Mouse (Mus musculus) cerebellum, adult 2 months (tissue): ENCODE data around the gene Rrnad1.

Experiments
- CTCF ChIP-seq: fragments of 200-500 bp; IDR thresholded peaks from 2 replicates; pipeline ENCODE4 v1.5.1; 2011; ENCODE audit warnings: low read depth, mild to moderate bottlenecking, control low read depth, low read length, moderate library complexity, borderline replicate concordance; ENCODE audit not compliant: insufficient read depth
- POLR2A ChIP-seq: fragments of 200-500 bp; IDR thresholded peaks from 2 replicates; pipeline ENCODE4 v1.6.1; 2011; ENCODE audit warnings: low read length, control low read depth, borderline replicate concordance; ENCODE audit not compliant: insufficient read depth

DNA sequence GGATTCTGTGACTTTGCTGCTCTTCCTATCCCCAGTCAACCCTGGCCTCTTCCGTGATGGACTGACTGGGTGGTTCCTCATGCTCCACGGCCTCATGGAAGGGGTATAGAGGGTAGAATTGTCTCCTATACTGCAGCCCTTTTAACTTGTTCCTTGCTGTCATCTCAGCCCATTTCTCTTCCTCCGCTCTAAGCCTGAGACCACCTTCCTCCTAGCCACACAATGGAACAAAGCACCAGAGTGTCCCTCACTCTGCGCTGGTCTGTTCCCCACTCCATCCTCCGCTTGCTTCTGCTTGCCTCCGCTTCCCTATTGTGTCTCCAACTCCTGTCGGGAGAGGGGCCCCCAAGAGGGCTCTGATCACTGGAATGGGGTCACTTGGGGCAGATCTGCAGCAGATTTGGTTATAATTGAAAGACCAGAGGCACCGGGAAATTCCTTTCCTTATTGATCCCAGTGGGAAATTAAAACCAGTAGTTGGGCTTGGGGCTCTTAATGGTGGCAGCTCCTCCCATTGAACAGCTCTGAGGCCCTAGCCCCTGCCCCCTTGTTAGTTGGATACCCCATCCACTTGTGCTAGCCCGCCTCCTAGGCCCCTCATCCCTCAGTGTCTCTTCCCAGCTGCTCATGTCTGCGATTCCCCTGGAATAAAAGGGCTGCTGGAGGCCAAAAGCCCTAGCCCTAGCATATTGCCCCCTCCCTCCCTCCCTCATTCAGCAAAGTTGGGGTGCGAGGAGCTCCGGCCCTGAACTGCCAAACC lies 15.4 kb upstream of the Rrnad1 start:
- TF ChIP-seq CTCF (no peak), POLR2A (no peak)
